Mouse (Mus musculus) frontal cortex, postnatal 10 days (tissue): ENCODE results near the gene Tlr12.
"Not testable (repeated sequence)": the region's sequence is repeated elsewhere in the genome, so short reads cannot be mapped to it uniquely, and the experiment has no call there.

ENCODE experiments used
- DNase-seq, 2 experiments: peaks; one replicate each; pipeline ENCODE4 v3.0.0; 2022; ENCODE audit warnings: low spot score in 2 of 2, mixed read lengths in 1 of 2

Tlr12 gene

GRCm38 (mm10) chr4:128618246-128618911 lies at the start of gene Tlr12:
Gene Tlr12, minus strand, starts transcription at chr4:128618619.
- no peak for DNase-seq

GRCm38 (mm10) chr4:128667195-128667594 lies 48.8 kb upstream of the Tlr12 start:
- not testable (repeated sequence) for DNase-seq

GRCm38 (mm10) chr4:128666362-128666761 lies 47.9 kb upstream of the Tlr12 start:
- DNase-seq, result not testable (repeated sequence)

- DNase-seq, result no peak
Observed at GRCm38 (mm10) chr4:128664002-128664401, 45.6 kb upstream of the Tlr12 start.

- DNase-seq, result no peak
Observed at GRCm38 (mm10) chr4:128661063-128661462, 42.6 kb upstream of the Tlr12 start.

- DNase-seq, result no peak
Observed at GRCm38 (mm10) chr4:128660196-128660595, 41.8 kb upstream of the Tlr12 start.

GRCm38 (mm10) chr4:128655446-128655845 lies 37.0 kb upstream of the Tlr12 start:
- no peak for DNase-seq

GRCm38 (mm10) chr4:128654505-128655381 lies 36.3 kb upstream of the Tlr12 start, which contains the start of gene Phc2:
Gene Phc2, plus strand, starts transcription at chr4:128654702.
- DNase-seq, result peak; percentile 97

GRCm38 (mm10) chr4:128652584-128653298 lies 34.3 kb upstream of the Tlr12 start:
- DNase-seq, result no peak

GRCm38 (mm10) chr4:128651530-128651929 lies 33.1 kb upstream of the Tlr12 start:
- DNase-seq, result no peak

- no peak for DNase-seq
Observed at GRCm38 (mm10) chr4:128648567-128649255, 30.3 kb upstream of the Tlr12 start.

GRCm38 (mm10) chr4:128646762-128647161 lies 28.3 kb upstream of the Tlr12 start:
- no peak for DNase-seq

GRCm38 (mm10) chr4:128645896-128646295 lies 27.5 kb upstream of the Tlr12 start:
- DNase-seq, result no peak

GRCm38 (mm10) chr4:128641766-128642717 lies 23.6 kb upstream of the Tlr12 start:
- no peak for DNase-seq

- DNase-seq, result no peak
Observed at GRCm38 (mm10) chr4:128638265-128638923, 20.0 kb upstream of the Tlr12 start.

GRCm38 (mm10) chr4:128637250-128637649 lies 18.8 kb upstream of the Tlr12 start:
- no peak for DNase-seq

GRCm38 (mm10) chr4:128635894-128636585 lies 17.6 kb upstream of the Tlr12 start:
- DNase-seq, result no peak

- no peak for DNase-seq
Observed at GRCm38 (mm10) chr4:128635451-128635850, 17.0 kb upstream of the Tlr12 start.

- DNase-seq, result no peak
Observed at GRCm38 (mm10) chr4:128621109-128621508, 2.7 kb upstream of the Tlr12 start.
